Mouse (Mus musculus): ENCODE measurements around the gene Mpdu1. TPM values are rescaled to one million over a fixed set of nuclear protein-coding genes. Genes with fewer than 3 reads are reported as not detected.

Gene Mpdu1
- 34.5 and 35.0 TPM in 2 replicates for polyA plus RNA-seq (2015; fragmentation: Nextera tagmentation; extraction: Ambion mirVana)

DNA sequence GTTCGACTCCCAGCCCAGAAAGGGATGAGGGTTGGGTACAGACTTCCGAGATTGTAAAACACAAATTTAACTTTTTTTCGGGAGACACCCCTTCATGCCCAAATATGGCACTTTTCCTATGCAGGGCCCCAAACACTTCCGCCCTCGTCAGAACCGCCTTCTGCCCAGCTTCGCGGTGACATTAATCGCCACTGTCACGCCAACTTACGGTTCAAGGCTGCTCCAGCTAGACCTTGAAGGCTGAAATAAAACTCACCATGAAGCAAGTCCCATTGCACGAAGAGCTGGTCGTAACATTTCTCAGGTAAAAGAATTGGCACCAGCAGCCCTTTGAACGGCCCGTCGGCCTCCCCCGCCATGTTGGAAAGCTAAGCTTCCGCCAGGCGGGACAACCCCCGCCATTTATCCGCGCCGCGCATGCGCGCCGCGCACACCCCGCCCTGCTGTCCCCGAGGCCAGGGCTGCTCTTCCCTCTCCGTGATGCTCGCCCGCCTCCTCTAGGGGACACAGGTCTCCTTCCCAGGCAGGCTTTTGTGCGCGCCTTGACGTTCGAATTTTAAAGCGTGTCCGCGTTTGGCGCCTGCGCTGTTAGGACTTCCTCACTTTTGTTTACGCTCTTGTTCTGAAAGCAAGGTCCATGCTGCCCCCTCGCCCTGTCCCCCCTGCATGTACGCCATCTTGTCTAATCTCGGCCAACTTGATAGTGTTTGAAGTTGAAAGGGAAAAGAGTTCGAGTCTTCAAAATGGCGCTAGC is at the start of gene Mpdu1:
Mpdu1 (minus strand) TSS at position 430 of the 754 bp plus-strand sequence.
- Histone ChIP-seq H3K4me2 (ENCODE audit: low read depth, low read length) (peak within 1 kb of the TSS; percentile 86), H3K4me3 (ENCODE audit: low read depth, low read length) (peak within 1 kb of the TSS; percentile 76), H3K36me3 (ENCODE audit: control insufficient read depth, insufficient read depth) (peaks cover 22% of the 10 kb centered on the region), H3K9me3 (replicated peaks; ENCODE audit: control insufficient read depth, low read length) (no peaks in the 10 kb centered on the region), H3K27me3 (ENCODE audit: control insufficient read depth, insufficient read depth, low read depth, low read length) (no peaks in the 10 kb centered on the region), H3K4me1 (ENCODE audit: control insufficient read depth, low read depth, low read length) (peaks cover 22% of the 10 kb centered on the region), H3K9ac (ENCODE audit: low read depth, low read length) (peak within 1 kb of the TSS; percentile 76), H3K27ac (ENCODE audit: low read length) (peak within 1 kb of the TSS; percentile 96)
- peak; percentile 95 for ATAC-seq (ENCODE audit: low read depth)
- WGBS (ENCODE audit: insufficient replicate concordance): 0% methylated on average over 48 of the region's 48 CpGs

DNA sequence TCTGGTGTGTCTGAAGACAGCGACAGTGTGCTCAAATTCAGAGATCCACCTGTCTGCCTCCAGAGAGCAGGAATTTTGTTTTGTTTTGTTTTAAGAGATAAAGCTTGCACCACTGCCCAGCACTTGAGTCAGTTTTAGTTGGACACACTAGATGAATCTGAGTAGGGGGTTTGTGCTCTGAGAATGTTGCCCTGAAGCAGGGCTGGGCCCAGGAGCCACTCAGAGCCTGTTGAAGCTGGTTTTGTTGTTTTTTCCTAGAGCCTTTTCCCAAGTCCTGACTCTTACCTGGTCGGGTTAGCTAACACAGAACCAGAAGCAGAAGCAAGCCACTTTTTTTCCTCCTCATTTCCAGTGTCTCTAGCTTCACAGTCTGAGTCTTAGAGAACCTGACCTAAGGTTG is 48.6 kb upstream of the Mpdu1 start:
- Histone ChIP-seq H3K27ac (ENCODE audit: low read length) (no peak overlapping the region), H3K36me3 (ENCODE audit: control insufficient read depth, insufficient read depth) (no peaks in the 10 kb centered on the region), H3K4me1 (ENCODE audit: control insufficient read depth, low read depth, low read length) (peaks cover 14% of the 10 kb centered on the region), H3K9me3 (replicated peaks; ENCODE audit: control insufficient read depth, low read length) (no peaks in the 10 kb centered on the region), H3K4me3 (ENCODE audit: low read depth, low read length) (no peak overlapping the region), H3K27me3 (ENCODE audit: control insufficient read depth, insufficient read depth, low read depth, low read length) (no peaks in the 10 kb centered on the region), H3K9ac (ENCODE audit: low read depth, low read length) (no peak overlapping the region), H3K4me2 (ENCODE audit: low read depth, low read length) (no peak overlapping the region)
- WGBS (ENCODE audit: insufficient replicate concordance): 64% methylated on average over 2 of the region's 2 CpGs
- ATAC-seq (ENCODE audit: low read depth): no peak

DNA sequence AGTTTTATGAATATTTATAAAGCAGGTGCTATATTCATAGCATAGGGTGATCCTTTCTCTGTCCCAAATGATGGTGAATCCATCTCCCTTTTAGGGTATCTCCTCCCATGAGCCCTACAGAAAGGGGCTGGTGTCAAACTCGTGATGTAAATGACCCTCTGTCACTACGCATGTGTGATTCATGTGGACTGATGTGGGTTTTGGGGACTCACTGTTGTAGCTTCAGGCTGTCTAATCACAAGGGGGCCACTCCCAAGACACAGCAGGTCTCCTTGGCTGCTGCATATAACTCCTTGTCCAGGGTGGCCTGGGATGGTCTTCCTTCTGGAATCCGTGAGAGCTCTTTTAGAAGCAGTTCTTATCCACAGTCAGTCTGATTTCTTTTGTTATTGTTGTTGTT is 48.0 kb upstream of the Mpdu1 start:
- H3K9ac ChIP-seq (ENCODE audit: low read depth, low read length): no peak overlapping the region
- ATAC-seq (ENCODE audit: low read depth): no peak

DNA sequence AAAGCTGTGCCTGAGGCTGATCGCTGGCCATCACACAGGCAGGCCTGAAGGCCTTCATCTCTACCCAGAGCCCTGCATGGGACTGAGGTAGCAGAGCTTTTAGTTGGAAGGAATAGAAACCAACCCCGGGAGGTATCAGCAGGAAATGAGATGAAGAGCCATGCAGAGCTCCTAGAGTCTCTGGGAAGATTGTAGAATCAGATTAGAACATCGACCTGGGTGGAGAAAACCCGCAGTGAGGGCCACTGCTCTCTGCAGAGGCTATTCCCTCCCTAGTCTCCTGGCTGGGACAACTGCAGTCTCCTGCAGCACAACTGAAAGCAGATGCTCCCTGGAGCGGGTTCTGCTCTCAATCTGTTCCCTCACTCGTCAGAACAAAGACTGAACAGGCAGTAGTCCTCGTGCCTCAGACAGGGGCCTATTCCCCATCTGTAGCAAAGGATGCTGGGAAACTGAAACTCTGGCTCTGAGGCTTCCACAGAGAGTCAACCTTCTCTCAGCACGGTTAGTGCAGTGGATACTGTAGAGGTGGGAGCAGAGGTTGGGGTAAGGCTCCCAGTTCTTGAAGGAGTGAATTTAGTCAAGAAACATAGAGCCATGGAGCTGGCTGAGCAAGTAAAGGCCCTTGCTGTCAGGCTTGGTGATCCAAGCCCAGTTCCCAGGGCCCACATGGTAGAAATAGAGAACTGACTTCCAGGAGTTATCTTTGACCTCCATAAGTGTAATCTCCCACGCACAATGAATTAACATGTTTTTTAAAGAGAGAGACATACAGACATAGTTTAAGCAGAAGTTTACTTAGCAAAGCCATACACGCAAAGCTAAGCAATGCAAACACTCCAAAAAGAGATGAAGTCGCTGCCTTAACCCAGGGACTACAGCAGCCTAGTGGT is 47.4 kb upstream of the Mpdu1 start:
- H3K9me3 ChIP-seq (replicated peaks; ENCODE audit: control insufficient read depth, low read length): no peaks in the 10 kb centered on the region
- no peak overlapping the region for H3K4me3 ChIP-seq (ENCODE audit: low read depth, low read length)
- no peaks in the 10 kb centered on the region for H3K36me3 ChIP-seq (ENCODE audit: control insufficient read depth, insufficient read depth)
- peaks cover 12% of the 10 kb centered on the region for H3K4me1 ChIP-seq (ENCODE audit: control insufficient read depth, low read depth, low read length)
- no peak overlapping the region for H3K9ac ChIP-seq (ENCODE audit: low read depth, low read length)
- 0 out of 2 replicates have a peak overlapping the region, but pooled peaks have one; percentile 13 for H3K27ac ChIP-seq (ENCODE audit: low read length)
- H3K27me3 ChIP-seq (ENCODE audit: control insufficient read depth, insufficient read depth, low read depth, low read length): no peaks in the 10 kb centered on the region
- ATAC-seq (ENCODE audit: low read depth): peak; percentile 21; the same call in 1 of the 2 replicates
- no peak overlapping the region for H3K4me2 ChIP-seq (ENCODE audit: low read depth, low read length)
- WGBS (ENCODE audit: insufficient replicate concordance): 41% methylated on average over 11 of the region's 11 CpGs

More for the DNA sequence above, 48.0 kb upstream of the Mpdu1 start:
- Histone ChIP-seq H3K9me3 (replicated peaks; ENCODE audit: control insufficient read depth, low read length) (no peaks in the 10 kb centered on the region), H3K36me3 (ENCODE audit: control insufficient read depth, insufficient read depth) (no peaks in the 10 kb centered on the region), H3K27ac (ENCODE audit: low read length) (0 out of 2 replicates have a peak overlapping the region, but pooled peaks have one; percentile 13), H3K27me3 (ENCODE audit: control insufficient read depth, insufficient read depth, low read depth, low read length) (no peaks in the 10 kb centered on the region), H3K4me2 (ENCODE audit: low read depth, low read length) (no peak overlapping the region), H3K4me1 (ENCODE audit: control insufficient read depth, low read depth, low read length) (peaks cover 12% of the 10 kb centered on the region), H3K4me3 (ENCODE audit: low read depth, low read length) (no peak overlapping the region)
- WGBS (ENCODE audit: insufficient replicate concordance): 55% methylated on average over 3 of the region's 3 CpGs

- 75% methylated on average over 3 of the region's 3 CpGs for WGBS (ENCODE audit: insufficient replicate concordance)
- Histone ChIP-seq H3K4me1 (ENCODE audit: control insufficient read depth, low read depth, low read length) (peaks cover 12% of the 10 kb centered on the region), H3K4me3 (ENCODE audit: low read depth, low read length) (no peak overlapping the region)
Observed at GRCm38 (mm10) chr11:69708614-69709265, 46.3 kb upstream of the Mpdu1 start.

DNA sequence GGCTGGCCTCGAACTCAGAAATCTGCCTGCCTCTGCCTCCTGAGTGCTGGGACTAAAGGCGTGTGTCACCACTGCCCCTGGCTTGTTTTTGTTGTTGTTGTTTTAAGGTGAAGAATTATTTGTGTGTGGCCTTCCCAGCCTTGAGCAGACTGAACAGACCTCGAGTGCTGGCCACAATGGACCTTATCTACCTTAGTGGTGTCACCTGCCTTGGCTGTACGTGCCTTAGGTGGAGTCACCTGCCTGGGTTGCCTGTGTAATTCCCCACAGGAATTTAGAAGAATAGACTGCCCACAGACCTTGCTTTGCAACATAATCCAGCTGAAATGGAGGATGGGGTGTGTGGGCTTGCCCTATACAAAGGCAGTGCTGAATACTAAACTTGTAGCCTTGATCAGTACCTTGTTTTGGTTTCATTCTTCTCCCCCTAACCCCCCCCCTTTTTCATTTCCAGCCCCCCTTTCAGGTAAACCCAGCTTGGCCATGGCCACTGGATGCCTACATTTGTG is 45.5 kb upstream of the Mpdu1 start:
- Histone ChIP-seq H3K9me3 (replicated peaks; ENCODE audit: control insufficient read depth, low read length) (no peaks in the 10 kb centered on the region), H3K4me2 (ENCODE audit: low read depth, low read length) (no peak overlapping the region), H3K36me3 (ENCODE audit: control insufficient read depth, insufficient read depth) (no peaks in the 10 kb centered on the region), H3K27me3 (ENCODE audit: control insufficient read depth, insufficient read depth, low read depth, low read length) (no peaks in the 10 kb centered on the region), H3K4me3 (ENCODE audit: low read depth, low read length) (no peak overlapping the region), H3K27ac (ENCODE audit: low read length) (no peak overlapping the region), H3K4me1 (ENCODE audit: control insufficient read depth, low read depth, low read length) (peaks cover 12% of the 10 kb centered on the region), H3K9ac (ENCODE audit: low read depth, low read length) (no peak overlapping the region)
- ATAC-seq (ENCODE audit: low read depth): no peak
- 68% methylated on average over 4 of the region's 4 CpGs for WGBS (ENCODE audit: insufficient replicate concordance)

More at GRCm38 (mm10) chr11:69708614-69709265, 46.3 kb upstream of the Mpdu1 start:
- no peak for ATAC-seq (ENCODE audit: low read depth)
- Histone ChIP-seq H3K27me3 (ENCODE audit: control insufficient read depth, insufficient read depth, low read depth, low read length) (no peaks in the 10 kb centered on the region), H3K4me2 (ENCODE audit: low read depth, low read length) (no peak overlapping the region), H3K27ac (ENCODE audit: low read length) (no peak overlapping the region), H3K36me3 (ENCODE audit: control insufficient read depth, insufficient read depth) (no peaks in the 10 kb centered on the region), H3K9ac (ENCODE audit: low read depth, low read length) (no peak overlapping the region), H3K9me3 (replicated peaks; ENCODE audit: control insufficient read depth, low read length) (no peaks in the 10 kb centered on the region)

GRCm38 (mm10) chr11:69707480-69707847 is 45.0 kb upstream of the Mpdu1 start:
- 78% methylated on average over 4 of the region's 4 CpGs for WGBS (ENCODE audit: insufficient replicate concordance)
- Histone ChIP-seq H3K4me3 (ENCODE audit: low read depth, low read length) (no peak overlapping the region), H3K36me3 (ENCODE audit: control insufficient read depth, insufficient read depth) (no peaks in the 10 kb centered on the region), H3K9ac (ENCODE audit: low read depth, low read length) (no peak overlapping the region), H3K27ac (ENCODE audit: low read length) (no peak overlapping the region), H3K9me3 (replicated peaks; ENCODE audit: control insufficient read depth, low read length) (no peaks in the 10 kb centered on the region), H3K27me3 (ENCODE audit: control insufficient read depth, insufficient read depth, low read depth, low read length) (no peaks in the 10 kb centered on the region), H3K4me2 (ENCODE audit: low read depth, low read length) (no peak overlapping the region), H3K4me1 (ENCODE audit: control insufficient read depth, low read depth, low read length) (peaks cover 12% of the 10 kb centered on the region)
- no peak for ATAC-seq (ENCODE audit: low read depth)

DNA sequence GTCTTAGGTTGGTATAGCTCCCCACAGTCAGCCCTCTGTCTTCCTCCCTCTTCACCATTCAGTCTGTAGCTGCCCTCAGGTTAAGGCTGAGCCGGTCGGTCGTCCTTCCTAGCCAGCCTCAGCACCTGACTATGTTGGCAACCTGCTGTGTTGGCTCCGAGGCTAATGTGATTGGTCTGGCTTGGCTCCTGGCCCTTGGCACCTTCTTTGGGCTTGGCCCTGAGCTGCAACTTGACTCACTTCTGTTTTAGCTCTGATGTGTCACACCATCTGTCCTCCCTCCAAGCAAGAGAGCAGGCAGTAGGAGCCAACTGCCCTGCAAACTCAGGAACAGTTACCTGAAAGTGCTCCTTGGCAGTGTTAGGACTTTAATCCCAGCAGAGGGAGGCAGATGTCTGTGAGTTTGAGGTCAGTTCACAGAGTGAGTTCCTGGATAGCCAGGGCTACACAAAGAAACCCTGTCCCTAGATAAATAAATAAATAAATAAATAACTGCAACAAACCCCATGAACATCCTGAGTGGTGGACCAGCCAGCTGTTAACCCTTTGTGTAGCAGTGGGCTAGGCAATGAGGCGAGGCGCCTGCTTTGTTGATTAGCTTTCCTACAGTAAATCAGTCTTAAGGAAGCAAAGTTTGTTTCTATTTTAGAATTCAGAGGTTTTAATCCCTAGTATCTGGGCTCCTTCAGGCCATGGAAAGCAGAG is 44.5 kb upstream of the Mpdu1 start:
- no peak overlapping the region for H3K4me2 ChIP-seq (ENCODE audit: low read depth, low read length)
- ATAC-seq (ENCODE audit: low read depth): no peak
- H3K4me1 ChIP-seq (ENCODE audit: control insufficient read depth, low read depth, low read length): peaks cover 12% of the 10 kb centered on the region
- H3K4me3 ChIP-seq (ENCODE audit: low read depth, low read length): no peak overlapping the region
- WGBS (ENCODE audit: insufficient replicate concordance): 69% methylated on average over 6 of the region's 6 CpGs
- no peak overlapping the region for H3K27ac ChIP-seq (ENCODE audit: low read length)
- no peak overlapping the region for H3K9ac ChIP-seq (ENCODE audit: low read depth, low read length)
- H3K36me3 ChIP-seq (ENCODE audit: control insufficient read depth, insufficient read depth): no peaks in the 10 kb centered on the region
- H3K27me3 ChIP-seq (ENCODE audit: control insufficient read depth, insufficient read depth, low read depth, low read length): no peaks in the 10 kb centered on the region
- no peaks in the 10 kb centered on the region for H3K9me3 ChIP-seq (replicated peaks; ENCODE audit: control insufficient read depth, low read length)
